Mouse (Mus musculus) intestine, embryonic 14.5 days (tissue): Measurements from ENCODE around the gene D16Ertd472e. TPM values are rescaled to one million over a fixed set of nuclear protein-coding genes. Genes with fewer than 3 reads are reported as not detected.

Experiments used
- ATAC-seq: fragments of 200-750 bp; cut with Nextera tagmentation; replicated peaks from 2 replicates; pipeline ENCODE4 v1.8.0; 2017; ENCODE audit warnings: low read depth, moderate number of reproducible peaks, moderate TSS enrichment, moderate library complexity; ENCODE audit not compliant: low FRiP score, low TSS enrichment
- DNase-seq: peaks from one replicate; pipeline ENCODE4 v3.0.0-alpha.2; 2018; ENCODE audit warnings: low spot score
- H3K27ac ChIP-seq: fragments of 300-500 bp; sonication (generic); 2 replicates; pipeline ENCODE4 v1.5.1; 2014; ENCODE audit warnings: low read depth, mild to moderate bottlenecking, control low read depth
- H3K27me3 ChIP-seq: fragments of 300-500 bp; sonication (generic); replicated peaks from 2 replicates; pipeline ENCODE4 v1.6.1; 2014; ENCODE audit warnings: low read length, control low read depth; ENCODE audit not compliant: control insufficient read depth, insufficient read depth
- H3K36me3 ChIP-seq: fragments of 300-500 bp; sonication (generic); 2 replicates; pipeline ENCODE4 v1.6.1; 2014; ENCODE audit warnings: low read length, control low read depth; ENCODE audit not compliant: control insufficient read depth, insufficient read depth
- H3K4me1 ChIP-seq: fragments of 300-500 bp; sonication (generic); replicated peaks from 2 replicates; pipeline ENCODE4 v1.6.1; 2014; ENCODE audit warnings: low read length, control low read depth, mixed read lengths; ENCODE audit not compliant: control insufficient read depth, insufficient read depth
- H3K4me2 ChIP-seq: fragments of 300-500 bp; sonication (generic); 2 replicates; pipeline ENCODE4 v1.6.1; 2014; ENCODE audit warnings: low read length
- H3K4me3 ChIP-seq: fragments of 300-500 bp; sonication (generic); 2 replicates; pipeline ENCODE4 v1.5.1; 2014; ENCODE audit warnings: low read depth, low read length, control low read depth, mixed read lengths
- H3K9ac ChIP-seq: fragments of 300-500 bp; sonication (generic); 2 replicates; pipeline ENCODE4 v1.6.1; 2014; ENCODE audit warnings: mild to moderate bottlenecking, low read length
- H3K9me3 ChIP-seq: fragments of 300-500 bp; sonication (generic); 2 replicates; pipeline ENCODE4 v1.6.1; 2016; ENCODE audit warnings: low read length, control low read depth; ENCODE audit not compliant: control insufficient read depth
- WGBS: fragments of 180-500 bp; shearing (Covaris S2); extraction: QIAGEN DNeasy Blood & Tissue Kit; methylation state at CpG from one replicate; pipeline ENCODE4 v1.1.7; 2014; 5-methylcytosine and 5-hydroxymethylcytosine counted together
- polyA plus RNA-seq: library from polyadenylated mRNA; unstranded; fragments of >200 nt; fragmentation: Nextera tagmentation; extraction: Ambion mirVana; gene quantifications from 2 replicates; pipeline ENCODE4 v1.2.1, GENCODE M21; 2014

The D16Ertd472e gene
- polyA plus RNA-seq, 1 experiment from 2014 or later = 11.8 TPM

DNA sequence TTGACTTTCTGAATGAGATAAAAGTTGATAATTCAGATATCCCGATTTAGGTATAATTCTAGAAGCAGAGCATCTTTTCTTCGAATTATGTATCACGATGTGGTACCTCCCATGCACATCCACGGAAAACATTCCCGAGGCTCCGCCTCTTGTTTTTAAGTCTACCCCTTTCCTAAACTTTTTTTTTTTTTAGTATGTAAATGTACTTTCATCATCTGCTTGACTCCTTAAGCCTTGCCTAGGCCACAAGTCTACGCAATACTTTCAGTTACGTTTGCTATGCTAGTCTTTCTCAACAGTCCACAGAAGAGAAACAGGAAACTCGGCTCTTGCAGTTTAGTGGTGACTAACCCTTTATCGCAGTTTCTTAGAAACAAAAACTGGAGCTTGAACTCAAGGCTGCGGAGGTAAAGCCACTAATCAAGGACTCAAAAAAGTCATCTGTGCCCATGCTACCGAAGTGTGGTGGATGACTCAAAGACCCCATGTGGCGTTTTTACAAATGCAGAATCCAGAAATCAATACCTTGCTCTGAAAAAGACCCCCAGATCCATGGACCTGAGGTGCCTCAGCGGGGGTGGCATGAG lies 670 bp upstream of the D16Ertd472e start:
- Histone ChIP-seq H3K27ac (peak overlapping the region; percentile 89), H3K36me3 (0 out of 2 replicates have a peak, but pooled peaks cover 4% of the 10 kb centered on the region), H3K4me2 (peak overlapping the region; percentile 71), H3K4me1 (peaks cover 18% of the 10 kb centered on the region), H3K9me3 (no peaks in the 10 kb centered on the region), H3K4me3 (peak overlapping the region; percentile 76), H3K9ac (peak overlapping the region; percentile 78), H3K27me3 (no peaks in the 10 kb centered on the region)
- WGBS = 20% methylated on average over 14 of the region's 14 CpGs
- DNase-seq (peak; percentile 59), ATAC-seq (peak; percentile 6; the same call in 1 of the 2 replicates)

GRCm38 (mm10) chr16:78575852-78576477 lies 543 bp downstream of the D16Ertd472e start:
- Histone ChIP-seq H3K27me3 (no peaks in the 10 kb centered on the region), H3K9ac (peak overlapping the region; percentile 78), H3K36me3 (0 out of 2 replicates have a peak, but pooled peaks cover 7% of the 10 kb centered on the region), H3K4me3 (peak overlapping the region; percentile 76), H3K4me1 (peaks cover 18% of the 10 kb centered on the region), H3K27ac (peak overlapping the region; percentile 89), H3K9me3 (no peaks in the 10 kb centered on the region), H3K4me2 (peak overlapping the region; percentile 71)
- DNase-seq (no peak), ATAC-seq (peak; percentile 72; the same call in 1 of the 2 replicates)
- under 1% methylated on average over 41 of the region's 41 CpGs for WGBS

- Histone ChIP-seq H3K9ac (peak overlapping the region; percentile 78), H3K36me3 (0 out of 2 replicates have a peak, but pooled peaks cover 7% of the 10 kb centered on the region), H3K27me3 (no peaks in the 10 kb centered on the region), H3K4me2 (peak overlapping the region; percentile 71), H3K4me3 (peak overlapping the region; percentile 76), H3K4me1 (peaks cover 18% of the 10 kb centered on the region), H3K9me3 (no peaks in the 10 kb centered on the region), H3K27ac (peak overlapping the region; percentile 89; the same call in 1 of the 2 replicates)
- no peak for ATAC-seq
- DNase-seq = no peak
- WGBS = 26% methylated on average over 4 of the region's 4 CpGs
Observed at GRCm38 (mm10) chr16:78575190-78575851, 1.2 kb downstream of the D16Ertd472e start.

DNA sequence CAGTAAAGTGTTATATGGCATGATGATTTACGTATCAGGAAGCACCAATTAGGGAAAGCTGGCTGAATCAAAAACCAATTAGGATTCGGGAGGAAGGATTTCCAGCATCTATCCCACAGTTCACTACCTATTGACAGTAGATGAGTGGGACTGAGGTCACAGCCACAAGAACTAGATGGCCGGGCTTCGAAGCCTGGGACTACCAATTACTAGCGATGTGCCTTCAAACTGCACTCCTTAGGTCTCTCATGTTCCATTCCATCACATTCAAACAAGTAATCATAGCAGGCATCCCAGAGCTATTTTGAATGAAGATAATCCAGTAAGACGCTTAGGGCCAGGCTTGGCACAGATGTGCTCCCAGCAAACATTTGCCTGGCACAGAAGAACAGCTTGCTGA lies 2.3 kb downstream of the D16Ertd472e start:
- ATAC-seq = no peak
- Histone ChIP-seq H3K4me3 (no peak overlapping the region), H3K27ac (no peak overlapping the region), H3K9ac (no peak overlapping the region), H3K4me2 (peak overlapping the region; percentile 71), H3K4me1 (peaks cover 18% of the 10 kb centered on the region), H3K27me3 (no peaks in the 10 kb centered on the region), H3K36me3 (0 out of 2 replicates have a peak, but pooled peaks cover 7% of the 10 kb centered on the region), H3K9me3 (no peaks in the 10 kb centered on the region)
- WGBS = 71% methylated on average over 6 of the region's 6 CpGs
- DNase-seq = no peak

- H3K27ac ChIP-seq = no peak overlapping the region
- 0 out of 2 replicates have a peak, but pooled peaks cover 7% of the 10 kb centered on the region for H3K36me3 ChIP-seq
- peaks cover 18% of the 10 kb centered on the region for H3K4me1 ChIP-seq
- ATAC-seq = no peak
- no peak overlapping the region for H3K4me2 ChIP-seq
- no peak overlapping the region for H3K9ac ChIP-seq
- H3K27me3 ChIP-seq = no peaks in the 10 kb centered on the region
- WGBS = 50% methylated on average over 4 of the region's 4 CpGs
- no peak for DNase-seq
- H3K9me3 ChIP-seq = no peaks in the 10 kb centered on the region
- H3K4me3 ChIP-seq = no peak overlapping the region
Observed at GRCm38 (mm10) chr16:78573016-78573415, 3.5 kb downstream of the D16Ertd472e start.

GRCm38 (mm10) chr16:78564110-78564821 lies 12.2 kb downstream of the D16Ertd472e start:
- WGBS = 87% methylated on average over 13 of the region's 13 CpGs
- Histone ChIP-seq H3K9me3 (no peaks in the 10 kb centered on the region), H3K4me1 (no peaks in the 10 kb centered on the region; the same call in 1 of the 2 replicates), H3K27ac (no peak overlapping the region), H3K27me3 (no peaks in the 10 kb centered on the region), H3K36me3 (0 out of 2 replicates have a peak, but pooled peaks cover 12% of the 10 kb centered on the region), H3K4me2 (no peak overlapping the region), H3K4me3 (no peak overlapping the region), H3K9ac (no peak overlapping the region)
- DNase-seq = no peak
- ATAC-seq = no peak

GRCm38 (mm10) chr16:78563093-78563971 lies 13.2 kb downstream of the D16Ertd472e start:
- 88% methylated on average over 15 of the region's 15 CpGs for WGBS
- no peak overlapping the region for H3K27ac ChIP-seq
- no peak overlapping the region for H3K4me2 ChIP-seq
- no peaks in the 10 kb centered on the region for H3K9me3 ChIP-seq
- H3K4me3 ChIP-seq = no peak overlapping the region
- DNase-seq = no peak
- no peaks in the 10 kb centered on the region for H3K27me3 ChIP-seq
- H3K4me1 ChIP-seq = no peaks in the 10 kb centered on the region; the same call in 1 of the 2 replicates
- 0 out of 2 replicates have a peak, but pooled peaks cover 12% of the 10 kb centered on the region for H3K36me3 ChIP-seq
- H3K9ac ChIP-seq = no peak overlapping the region
- ATAC-seq = no peak
